21 mouse cellular contexts compared by ENCODE assay signal in genomic region chr17:86467967-86468366, GRCm38 (mm10). TPM values are rescaled to one million over a fixed set of nuclear protein-coding genes. Genes with fewer than 3 reads are reported as not detected.
DNase-seq lines count a peak whose midpoint lies in the region; ATAC-seq and TF ChIP-seq lines count a peak whose summit lies in the region.
"Had no signal": no experiment of that assay in that cellular context is flagged by ENCODE, and none has a peak within 500 bp of the region (broad histone marks: within the 10 kb centered on the region; RNA-seq: fewer than 3 reads in every experiment).

No protein-coding gene starts in this region.

- no peak for TF ChIP-seq POLR2A in bone marrow, adult 2 months (IDR thresholded peaks at IDR 0.05; ENCODE audit: borderline replicate concordance, control insufficient read depth, low read depth, low read length)

- H3K4me3 ChIP-seq in heart, embryonic 12.5 days: no peak overlapping the region
- no peak overlapping the region for H3K4me3 ChIP-seq in layer of hippocampus, adult 2 months
- H3K4me3 ChIP-seq in bone marrow, adult 2 months (replicated peaks; ENCODE audit: control insufficient read depth, low read depth, low read length): no peak overlapping the region
- H3K4me3 ChIP-seq: embryonic facial prominence, embryonic 13.5 days; hindbrain, embryonic 12.5 days; liver, embryonic 12.5 days had no signal

- H3K9ac ChIP-seq in heart, embryonic 12.5 days: peak overlapping the region; percentile 47
- H3K9ac ChIP-seq: embryonic facial prominence, embryonic 13.5 days; hindbrain, embryonic 12.5 days; liver, embryonic 12.5 days had no signal

- no peak for TF ChIP-seq CTCF in layer of hippocampus, adult 2 months (conservative IDR thresholded peaks at IDR 0.05)
- TF ChIP-seq CTCF in bone marrow, adult 2 months (IDR thresholded peaks at IDR 0.05; ENCODE audit: control insufficient read depth, insufficient read depth, low read length): no peak

- H3K27ac ChIP-seq in heart, embryonic 12.5 days (ENCODE audit: poor library complexity, severe bottlenecking): peak overlapping the region; percentile 78
- peak overlapping the region; percentile 74 for H3K27ac ChIP-seq in layer of hippocampus, adult 2 months
- H3K27ac ChIP-seq in bone marrow, adult 2 months (ENCODE audit: control insufficient read depth, insufficient read depth, low read depth, low read length, poor library complexity): peak overlapping the region; percentile 40
- H3K27ac ChIP-seq: embryonic facial prominence, embryonic 13.5 days; hindbrain, embryonic 12.5 days; liver, embryonic 12.5 days; stomach, postnatal 0 days had no signal

- H3K36me3 ChIP-seq in heart, embryonic 12.5 days: no peaks in the 10 kb centered on the region
- H3K36me3 ChIP-seq: embryonic facial prominence, embryonic 13.5 days; hindbrain, embryonic 12.5 days; liver, embryonic 12.5 days had no signal

- H3K4me2 ChIP-seq in heart, embryonic 12.5 days: peak overlapping the region; percentile 60
- H3K4me2 ChIP-seq: embryonic facial prominence, embryonic 13.5 days; hindbrain, embryonic 12.5 days; liver, embryonic 12.5 days had no signal

- ATAC-seq in heart, embryonic 12.5 days (ENCODE audit: insufficient number of reproducible peaks, low FRiP score): no peak
- ATAC-seq: inflammation-experienced regulatory T-cells, adult 6 months; liver, embryonic 12.5 days; Patski had no signal

- H3K27me3 ChIP-seq in heart, embryonic 12.5 days (replicated peaks): no peaks in the 10 kb centered on the region
- H3K27me3 ChIP-seq: embryonic facial prominence, embryonic 13.5 days; hindbrain, embryonic 12.5 days; liver, embryonic 12.5 days; Patski had no signal

- WGBS in heart, embryonic 12.5 days: 36% methylated on average over 5 of the region's 5 CpGs
- WGBS in bone marrow, adult 2 months: 86% methylated on average over 5 of the region's 5 CpGs

- DNase-seq in cerebellum, postnatal 14 days: peak; percentile 51 to 60
- no peak for DNase-seq in cerebellum, adult 9-10 months
- DNase-seq in heart, adult 8-10 months (ENCODE audit: low spot score): no peak
- DNase-seq in layer of hippocampus, adult 2 months (ENCODE audit: low spot score in 2 of 2): no peak
- no peak for DNase-seq in layer of hippocampus, adult 9-10 months (ENCODE audit: low spot score)
- no peak for DNase-seq in ovary, adult 18-20 months (ENCODE audit: low spot score)
- DNase-seq: adrenal gland, postnatal 25 days; gastrocnemius, postnatal 25 days; kidney, postnatal 4 days; midbrain, embryonic 14.5 days; right cerebral cortex, adult 18-20 months had no signal

- peaks cover 50% of the 10 kb centered on the region for H3K4me1 ChIP-seq in heart, embryonic 12.5 days (replicated peaks)
- H3K4me1 ChIP-seq in bone marrow, adult 2 months (ENCODE audit: control insufficient read depth, insufficient read depth, low read length): peaks cover 2% of the 10 kb centered on the region; the same call in 1 of the 2 replicates

- H3K9me3 ChIP-seq in heart, embryonic 12.5 days (replicated peaks): no peaks in the 10 kb centered on the region
- H3K9me3 ChIP-seq: embryonic facial prominence, embryonic 13.5 days; hindbrain, embryonic 12.5 days; liver, embryonic 12.5 days had no signal

RNA-seq across cellular contexts. Expression of gene Gm10309, which starts 37.1 kb away (rescaled TPM):
- polyA plus RNA-seq in heart, embryonic 12.5 days (2016; fragmentation: Nextera tagmentation; extraction: Ambion mirVana): 0.38 and 0.40 TPM in 2 replicates
- not detected for total RNA-seq in heart, adult 8-10 months (2022)
- total RNA-seq in layer of hippocampus, adult 2 months (2021): not detected
- not detected in 2 replicates for polyA plus RNA-seq in bone marrow, adult 2 months (2011; ENCODE audit: insufficient read depth, insufficient read length, low replicate concordance, missing spikeins)
- total RNA-seq: adrenal gland, postnatal 25 days; gastrocnemius, postnatal 25 days; left cerebral cortex, adult 18-20 months; neutrophil, adult 5-6 weeks had no signal
- polyA plus RNA-seq: Patski had no signal

Comparison
In these comparisons a context has a peak if more than half of its experiments do, and no peak if none do; other contexts are left out.
1. DNase-seq: peak in cerebellum, postnatal 14 days (2 of 2); none in cerebellum, adult 9-10 months (single experiment), heart, adult 8-10 months (single experiment), layer of hippocampus, adult 2 months (0 of 2), layer of hippocampus, adult 9-10 months (single experiment) and ovary, adult 18-20 months (single experiment).
2. Peak in every context shown above with its lines, with median percentiles within 50 percentile points of each other: H3K27ac ChIP-seq.